Mouse (Mus musculus) forebrain, postnatal 0 days (tissue): Measurements from ENCODE around the gene Atg2a. TPM values are rescaled to one million over a fixed set of nuclear protein-coding genes. Genes with fewer than 3 reads are reported as not detected.

Source experiments
- ATAC-seq: fragments of 200-750 bp; cut with Nextera tagmentation; 2 replicates; pipeline ENCODE4 v1.8.0; 2017; ENCODE audit warnings: mild to moderate bottlenecking, moderate library complexity
- DNase-seq: peaks from one replicate; pipeline ENCODE4 v3.0.0-alpha.2; 2015
- H3K27ac ChIP-seq: fragments of 300-500 bp; sonication (generic); 2 replicates; pipeline ENCODE4 v1.5.1; 2014; ENCODE audit warnings: low read depth, mild to moderate bottlenecking, antibody characterized with exemption, low read length, moderate library complexity, mixed read lengths
- H3K27me3 ChIP-seq: fragments of 300-500 bp; sonication (generic); 2 replicates; pipeline ENCODE4 v1.6.1; 2014; ENCODE audit warnings: mild to moderate bottlenecking, low read length, mixed read lengths; ENCODE audit not compliant: insufficient read depth
- H3K36me3 ChIP-seq: fragments of 300-500 bp; sonication (generic); 2 replicates; pipeline ENCODE4 v1.6.1; 2014; ENCODE audit warnings: mild to moderate bottlenecking, moderate library complexity; ENCODE audit not compliant: insufficient read depth
- H3K4me1 ChIP-seq: fragments of 300-500 bp; sonication (generic); 2 replicates; pipeline ENCODE4 v1.6.1; 2014; ENCODE audit warnings: antibody characterized with exemption; ENCODE audit not compliant: insufficient read depth
- H3K4me2 ChIP-seq: fragments of 300-500 bp; sonication (generic); 2 replicates; pipeline ENCODE4 v1.6.1; 2014; ENCODE audit warnings: low read depth, mild to moderate bottlenecking, moderate library complexity
- H3K4me3 ChIP-seq: fragments of 300-500 bp; sonication (generic); 2 replicates; pipeline ENCODE4 v1.5.1; 2014; ENCODE audit warnings: low read depth, low read length, mixed read lengths
- H3K9ac ChIP-seq: fragments of 300-500 bp; sonication (generic); 2 replicates; pipeline ENCODE4 v1.6.1; 2014; ENCODE audit warnings: mild to moderate bottlenecking
- H3K9me3 ChIP-seq: fragments of 300-500 bp; sonication (generic); 2 replicates; pipeline ENCODE4 v1.6.1; 2016; ENCODE audit warnings: low read length
- CTCF ChIP-seq: sonication (generic); IDR thresholded peaks from 2 replicates; pipeline ENCODE4 v1.5.1; 2016; ENCODE audit warnings: antibody characterized with exemption, control low read depth, low read depth
- WGBS: fragments of 180-500 bp; shearing (Covaris S2); extraction: QIAGEN DNeasy Blood & Tissue Kit; methylation state at CpG from one replicate; pipeline ENCODE4 v1.1.7; 2014; 5-methylcytosine and 5-hydroxymethylcytosine counted together
- polyA plus RNA-seq: library from polyadenylated mRNA; unstranded; fragments of >200 nt; fragmentation: Nextera tagmentation; extraction: Ambion mirVana; gene quantifications from 2 replicates; pipeline ENCODE4 v1.2.1, GENCODE M21; 2015
- total RNA-seq: library from RNA; depleted of rRNA; stranded (reverse); fragments of >200 nt; gene quantifications from 2 replicates; pipeline ENCODE4 v1.2.3, GENCODE M21; 2014

Gene Atg2a
- total and polyA plus RNA-seq, 2 experiments from 2014 or later = 7.6 to 26.7 TPM

DNA sequence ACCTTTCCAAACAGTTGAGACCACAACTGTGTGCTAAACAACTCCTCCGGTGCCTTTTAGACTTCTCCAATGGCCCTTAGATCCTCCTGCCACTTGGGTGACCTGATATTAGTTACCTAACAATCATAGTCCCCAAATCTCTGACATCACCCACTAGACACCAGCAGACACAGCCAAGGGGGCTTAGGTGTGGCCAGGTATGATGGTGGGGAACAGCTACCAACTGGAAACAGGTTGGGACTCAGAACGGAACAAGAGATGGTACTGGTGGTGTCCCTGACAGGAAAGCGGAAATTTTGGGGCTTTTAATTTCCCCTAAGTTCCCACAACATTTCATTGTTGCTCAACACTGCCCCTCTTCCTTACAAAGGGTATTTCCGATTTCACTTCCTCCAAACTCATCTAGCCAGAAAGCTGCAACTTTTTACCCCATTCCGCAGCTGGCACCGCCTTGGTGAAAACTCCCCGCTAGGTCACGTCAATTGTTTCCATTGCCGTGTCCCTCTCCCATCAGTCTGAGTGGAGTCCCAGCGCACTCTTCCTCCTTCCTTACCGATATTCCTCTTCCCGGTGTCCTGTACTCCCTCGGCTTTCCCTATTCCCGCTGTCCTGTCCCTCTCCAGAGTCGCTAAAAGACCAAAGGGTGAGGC lies 34.4 kb downstream of the Atg2a start:
- ATAC-seq (no peak; the same call in 1 of the 2 replicates), DNase-seq (no peak)
- peak overlapping the region; percentile 77 for H3K9ac ChIP-seq
- peak overlapping the region; percentile 96 for H3K4me2 ChIP-seq
- peaks cover 28% of the 10 kb centered on the region for H3K4me1 ChIP-seq
- H3K4me3 ChIP-seq = peak overlapping the region; percentile 85
- no peaks in the 10 kb centered on the region for H3K27me3 ChIP-seq
- WGBS = 9% methylated on average over 15 of the region's 15 CpGs
- H3K36me3 ChIP-seq = peaks cover 3% of the 10 kb centered on the region; the same call in 1 of the 2 replicates
- peak overlapping the region; percentile 73 for H3K27ac ChIP-seq
- peak; percentile 32 for TF ChIP-seq CTCF
- H3K9me3 ChIP-seq = no peaks in the 10 kb centered on the region

DNA sequence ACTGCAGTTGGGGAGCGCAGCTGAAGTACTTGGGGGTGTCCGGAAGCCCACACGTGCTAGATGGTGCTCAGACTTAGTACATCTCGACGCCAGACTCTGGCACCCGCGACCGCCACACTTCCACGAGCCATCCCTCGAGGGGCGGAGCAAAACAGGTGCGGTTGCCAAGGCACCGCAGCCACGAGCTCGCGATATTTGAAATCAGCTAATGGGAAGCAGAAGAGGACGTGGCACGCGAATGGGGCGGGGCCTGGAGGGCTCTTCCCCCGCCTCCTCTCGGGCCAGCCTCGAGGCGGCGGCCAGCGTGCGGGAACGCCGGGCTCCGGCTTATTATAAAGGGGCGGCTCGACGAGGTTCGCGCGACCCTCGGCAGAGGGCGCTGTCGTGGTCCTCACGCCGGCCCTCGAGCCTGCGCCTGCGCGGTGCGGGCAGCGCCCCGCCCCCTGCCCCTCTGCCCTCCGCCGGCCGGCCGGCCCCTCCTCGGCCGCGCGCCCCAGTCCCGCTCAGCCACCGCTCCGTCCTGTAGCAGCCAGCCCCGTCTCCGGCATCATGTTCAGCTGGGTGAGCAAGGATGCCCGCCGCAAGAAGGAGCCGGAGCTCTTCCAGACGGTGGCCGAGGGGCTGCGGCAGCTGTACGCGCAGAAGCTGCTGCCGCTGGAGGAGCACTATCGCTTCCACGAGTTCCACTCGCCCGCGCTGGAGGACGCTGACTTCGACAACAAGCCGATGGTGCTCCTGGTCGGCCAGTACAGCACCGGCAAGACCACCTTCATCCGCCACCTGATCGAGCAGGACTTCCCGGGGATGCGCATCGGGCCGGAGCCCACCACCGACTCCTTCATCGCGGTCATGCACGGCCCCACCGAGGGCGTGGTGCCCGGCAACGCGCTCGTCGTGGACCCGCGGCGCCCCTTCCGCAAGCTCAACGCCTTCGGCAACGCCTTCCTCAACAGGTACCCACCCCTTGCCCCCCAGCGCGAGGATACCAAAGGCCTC lies 35.3 kb downstream of the Atg2a start, which contains the start of gene Ehd1:
Gene Ehd1, plus strand, starts transcription at position 300 of the 996 bp plus-strand sequence.
- H3K36me3 ChIP-seq = peaks cover 11% of the 10 kb centered on the region
- peaks cover 28% of the 10 kb centered on the region for H3K4me1 ChIP-seq
- H3K27me3 ChIP-seq = no peaks in the 10 kb centered on the region
- H3K4me3 ChIP-seq = peak within 1 kb of the TSS; percentile 85
- peak within 1 kb of the TSS; percentile 82 for H3K27ac ChIP-seq
- H3K9ac ChIP-seq = peak within 1 kb of the TSS; percentile 77
- WGBS = 1% methylated on average over 105 of the region's 106 CpGs
- H3K4me2 ChIP-seq = peak within 1 kb of the TSS; percentile 96
- DNase-seq (peak; percentile 99), ATAC-seq (peak; percentile 97)
- H3K9me3 ChIP-seq = no peaks in the 10 kb centered on the region
- TF ChIP-seq CTCF = peak; percentile 64

DNA sequence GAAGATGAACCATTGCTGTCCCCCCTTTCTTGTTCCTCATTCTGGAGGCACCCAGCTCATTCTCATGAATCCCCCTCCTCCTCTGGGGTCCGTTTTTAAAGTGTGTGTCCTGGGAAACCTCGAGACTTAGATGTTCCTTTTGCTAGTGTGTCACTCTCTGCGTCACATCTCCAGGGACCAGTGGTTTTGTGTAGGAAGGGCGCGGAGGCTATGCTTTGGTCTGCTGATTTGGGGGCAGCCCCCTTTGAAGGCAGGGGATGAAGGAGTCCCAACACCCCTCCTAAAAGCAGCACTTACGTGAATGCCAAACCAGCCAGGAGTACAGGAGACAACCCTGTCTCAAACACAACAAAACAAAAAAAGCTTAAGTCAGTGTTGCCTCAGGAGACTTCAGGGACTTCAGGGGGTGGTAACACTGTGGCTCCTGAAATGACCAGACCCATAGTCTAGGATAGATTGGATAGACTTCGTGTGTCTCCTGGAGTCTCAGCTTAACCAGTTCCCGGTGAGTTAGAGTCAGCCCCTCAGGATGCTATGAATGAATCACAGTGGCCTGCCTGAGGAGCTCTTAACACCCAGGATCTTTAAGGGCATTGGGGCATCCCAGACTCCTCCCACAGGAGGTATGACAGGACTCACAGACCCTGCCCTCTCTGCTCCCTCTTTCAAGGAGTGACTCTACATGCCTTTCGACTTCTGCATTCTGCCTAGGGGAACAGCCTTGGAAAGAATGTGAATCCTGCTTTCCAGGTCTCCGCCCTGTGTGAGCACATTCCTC lies 36.4 kb downstream of the Atg2a start:
- ATAC-seq = no peak
- Histone ChIP-seq H3K36me3 (peaks cover 23% of the 10 kb centered on the region), H3K4me3 (peak overlapping the region; percentile 85), H3K27ac (no peak overlapping the region), H3K9me3 (no peaks in the 10 kb centered on the region), H3K4me1 (peaks cover 28% of the 10 kb centered on the region), H3K27me3 (no peaks in the 10 kb centered on the region), H3K4me2 (peak overlapping the region; percentile 96), H3K9ac (peak overlapping the region; percentile 77)
- WGBS = 4% methylated on average over 10 of the region's 10 CpGs
- no peak for DNase-seq
- no peak for TF ChIP-seq CTCF

DNA sequence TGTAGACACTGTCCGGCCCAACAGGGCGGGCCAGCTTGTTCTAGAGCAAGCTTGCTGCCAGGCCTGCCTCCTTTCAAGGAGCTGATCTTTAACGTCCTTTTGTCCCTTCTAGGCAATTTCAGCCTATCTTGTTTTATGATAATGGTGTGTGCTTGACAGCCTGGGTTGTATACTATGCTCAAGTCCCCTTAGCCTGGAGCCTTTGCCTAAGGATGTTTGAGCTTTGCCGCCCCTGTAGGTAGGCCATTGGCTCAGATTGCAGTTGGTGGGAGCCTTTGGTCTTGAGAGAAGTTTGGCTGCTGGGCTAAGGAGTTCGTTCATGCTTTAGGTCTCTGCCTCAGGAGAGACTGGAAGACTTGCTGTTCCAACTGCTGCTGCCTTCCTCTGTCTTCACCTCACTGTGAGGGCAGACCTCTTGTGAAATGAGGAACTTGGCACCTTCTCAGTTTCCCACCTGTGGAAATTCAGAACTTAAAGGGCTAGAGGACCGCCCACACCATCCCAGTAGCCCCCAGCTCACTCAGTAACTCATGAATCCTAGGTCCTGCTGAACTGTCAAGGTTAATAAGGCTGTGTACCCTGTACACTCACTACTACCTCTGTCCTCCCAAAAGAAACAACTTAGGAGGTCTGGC lies 37.1 kb downstream of the Atg2a start:
- H3K4me1 ChIP-seq = peaks cover 28% of the 10 kb centered on the region
- H3K9me3 ChIP-seq = no peaks in the 10 kb centered on the region
- DNase-seq (no peak), ATAC-seq (no peak)
- 37% methylated on average over 6 of the region's 6 CpGs for WGBS
- peak overlapping the region; percentile 85 for H3K4me3 ChIP-seq
- H3K4me2 ChIP-seq = peak overlapping the region; percentile 96
- H3K9ac ChIP-seq = peak overlapping the region; percentile 77
- H3K36me3 ChIP-seq = peaks cover 30% of the 10 kb centered on the region
- no peak for TF ChIP-seq CTCF
- H3K27ac ChIP-seq = no peak overlapping the region
- H3K27me3 ChIP-seq = no peaks in the 10 kb centered on the region

DNA sequence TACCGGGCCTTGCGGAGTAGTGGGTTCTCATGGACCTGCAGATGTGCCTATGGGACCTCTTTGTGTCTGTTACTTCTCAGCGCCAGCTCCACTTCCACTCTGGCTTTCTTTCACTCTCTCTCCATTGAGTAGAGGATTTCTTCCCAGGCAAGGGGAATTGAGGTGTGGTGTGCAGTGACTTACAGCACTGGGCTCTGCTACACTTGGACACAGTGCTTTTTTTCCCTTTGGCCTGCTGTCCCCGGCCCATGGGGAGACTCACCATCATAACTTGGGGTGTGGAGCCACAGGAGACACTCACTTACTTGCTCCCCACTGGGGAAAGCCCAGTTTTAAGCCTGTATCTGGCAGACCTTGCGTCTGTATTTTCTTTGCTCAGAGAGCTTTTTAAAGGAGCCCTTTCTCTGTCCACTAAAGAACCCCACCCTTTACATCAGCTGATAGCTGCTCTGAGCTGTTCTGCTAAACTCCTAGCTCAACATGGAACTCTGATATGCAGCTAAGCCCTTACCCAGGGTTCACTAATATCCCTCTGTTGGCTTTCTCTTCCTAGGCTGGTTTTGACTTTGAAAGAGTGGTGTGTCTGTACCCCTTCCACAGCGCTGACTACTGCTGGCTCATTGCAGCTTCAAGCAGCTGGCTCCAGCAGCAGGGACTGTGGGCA lies 38.1 kb downstream of the Atg2a start:
- 85% methylated on average over 6 of the region's 6 CpGs for WGBS
- H3K36me3 ChIP-seq = peaks cover 38% of the 10 kb centered on the region
- peaks cover 28% of the 10 kb centered on the region for H3K4me1 ChIP-seq
- H3K27me3 ChIP-seq = no peaks in the 10 kb centered on the region
- DNase-seq (no peak), ATAC-seq (no peak)
- no peak overlapping the region for H3K4me3 ChIP-seq
- H3K27ac ChIP-seq = no peak overlapping the region
- H3K9ac ChIP-seq = peak overlapping the region; percentile 19
- H3K9me3 ChIP-seq = no peaks in the 10 kb centered on the region
- no peak for TF ChIP-seq CTCF
- H3K4me2 ChIP-seq = peak overlapping the region; percentile 96

DNA sequence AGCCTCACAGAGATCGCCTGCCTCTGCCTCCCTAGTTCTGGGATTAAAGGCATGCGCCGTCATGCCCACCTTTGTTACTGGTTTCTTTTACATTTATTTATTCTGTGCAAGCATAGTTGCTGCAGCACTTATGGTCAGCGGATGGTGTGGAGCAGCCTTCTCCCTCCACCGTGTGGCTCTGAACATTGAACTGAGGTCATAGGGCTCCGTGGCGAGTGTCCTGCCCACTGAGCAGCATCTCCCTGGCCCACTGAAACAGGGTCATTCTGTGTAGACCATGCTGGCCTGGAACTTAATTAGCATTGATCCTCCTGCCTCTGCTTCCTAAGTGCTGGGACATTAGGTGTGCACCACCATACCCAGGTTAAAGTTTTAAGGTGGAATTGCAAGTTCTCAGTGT lies 39.1 kb downstream of the Atg2a start:
- H3K27ac ChIP-seq = no peak overlapping the region
- WGBS = 91% methylated on average over 7 of the region's 7 CpGs
- H3K9ac ChIP-seq = no peak overlapping the region
- no peak overlapping the region for H3K4me2 ChIP-seq
- no peak for TF ChIP-seq CTCF
- DNase-seq (no peak), ATAC-seq (no peak)
- no peak overlapping the region for H3K4me3 ChIP-seq
- no peaks in the 10 kb centered on the region for H3K9me3 ChIP-seq
- no peaks in the 10 kb centered on the region for H3K27me3 ChIP-seq
- peaks cover 43% of the 10 kb centered on the region for H3K36me3 ChIP-seq
- peaks cover 25% of the 10 kb centered on the region for H3K4me1 ChIP-seq
